Mouse (Mus musculus): ENCODE measurements around the gene Tent4a. TPM values are rescaled to one million over a fixed set of nuclear protein-coding genes. Genes with fewer than 3 reads are reported as not detected.

Tent4a gene
- total RNA-seq (2021) (10 to 100 TPM; 11.0 to 12.7 TPM), polyA plus RNA-seq (2012; rRNA removed) (8.1 and 8.9 TPM in 2 replicates)
- long read RNA-seq, full-length matches to known transcripts: 2 of 23 reads
- long read RNA-seq, partial matches to known transcripts: 1 of 23 reads
- long read RNA-seq, other reads (novel, unspliced or antisense): 20 of 23 reads

- Histone ChIP-seq H3K4me1 (ENCODE audit: control insufficient read depth, insufficient read depth, low read length) (peaks cover 15% of the 10 kb centered on the region), H3K36me3 (ENCODE audit: control insufficient read depth, insufficient read depth, low read length) (no peaks in the 10 kb centered on the region), H3K79me2 (replicated peaks; ENCODE audit: control insufficient read depth, insufficient read depth, low read length) (peaks cover 5% of the 10 kb centered on the region), H3K27me3 (ENCODE audit: control insufficient read depth, insufficient read depth, low read length) (no peaks in the 10 kb centered on the region), H3K4me3 (peak within 1 kb of the TSS; percentile 86), H3K27ac (peak within 1 kb of the TSS; percentile 92), H3K9ac (ENCODE audit: low read depth, low read length) (peak within 1 kb of the TSS; percentile 92)
- no peak for DNase-seq
- TF ChIP-seq EP300 (IDR thresholded peaks at IDR 0.05; ENCODE audit: insufficient read depth, low read depth, low read length): no peak
- no peak for TF ChIP-seq POLR2A (IDR thresholded peaks at IDR 0.05; ENCODE audit: insufficient read depth, low read depth, low read length)
- TF ChIP-seq CTCF (IDR thresholded peaks at IDR 0.05): no peak
- 14% methylated on average over 44 of the region's 57 CpGs for WGBS
- intact Hi-C loops (cut with DNase I): loop anchor here (10.0 kb wide), 1 partner anchor 949 kb away; the partner anchor contains the start of genes Fastkd3 and Mtrr
Observed at GRCm38 (mm10) chr13:69534334-69534653, at the start of gene Tent4a. Tent4a (minus strand) TSS chr13:69534617.

GRCm38 (mm10) chr13:69583591-69583990 is 49.2 kb upstream of the Tent4a start:
- intact Hi-C loops (cut with DNase I): no loop called here
- H3K9ac ChIP-seq (ENCODE audit: low read depth, low read length): no peak overlapping the region
- 67% methylated on average over 6 of the region's 6 CpGs for whole genome bisulfite sequencing
- no peak overlapping the region for H3K4me3 ChIP-seq
- no peaks in the 10 kb centered on the region for H3K79me2 ChIP-seq (replicated peaks; ENCODE audit: control insufficient read depth, insufficient read depth, low read length)
- peaks cover 2% of the 10 kb centered on the region; the same call in 1 of the 2 replicates for H3K4me1 ChIP-seq (ENCODE audit: control insufficient read depth, insufficient read depth, low read length)
- no peak overlapping the region for H3K27ac ChIP-seq
- no peaks in the 10 kb centered on the region for H3K36me3 ChIP-seq (ENCODE audit: control insufficient read depth, insufficient read depth, low read length)
- no peak for DNase-seq
- TF ChIP-seq POLR2A (IDR thresholded peaks at IDR 0.05; ENCODE audit: insufficient read depth, low read depth, low read length) (no peak), CTCF (IDR thresholded peaks at IDR 0.05) (no peak), EP300 (IDR thresholded peaks at IDR 0.05; ENCODE audit: insufficient read depth, low read depth, low read length) (no peak)
- no peaks in the 10 kb centered on the region for H3K27me3 ChIP-seq (ENCODE audit: control insufficient read depth, insufficient read depth, low read length)

GRCm38 (mm10) chr13:69582411-69582810 is 48.0 kb upstream of the Tent4a start:
- intact Hi-C loops (cut with DNase I): no loop called here
- Histone ChIP-seq H3K4me3 (no peak overlapping the region), H3K27me3 (ENCODE audit: control insufficient read depth, insufficient read depth, low read length) (no peaks in the 10 kb centered on the region), H3K4me1 (ENCODE audit: control insufficient read depth, insufficient read depth, low read length) (peaks cover 2% of the 10 kb centered on the region; the same call in 1 of the 2 replicates), H3K79me2 (replicated peaks; ENCODE audit: control insufficient read depth, insufficient read depth, low read length) (no peaks in the 10 kb centered on the region), H3K36me3 (ENCODE audit: control insufficient read depth, insufficient read depth, low read length) (no peaks in the 10 kb centered on the region), H3K27ac (no peak overlapping the region), H3K9ac (ENCODE audit: low read depth, low read length) (no peak overlapping the region)
- 93% methylated on average over 6 of the region's 6 CpGs for WGBS
- TF ChIP-seq POLR2A (IDR thresholded peaks at IDR 0.05; ENCODE audit: insufficient read depth, low read depth, low read length) (no peak), CTCF (IDR thresholded peaks at IDR 0.05) (no peak), EP300 (IDR thresholded peaks at IDR 0.05; ENCODE audit: insufficient read depth, low read depth, low read length) (no peak)
- no peak for DNase-seq

- Histone ChIP-seq H3K4me1 (ENCODE audit: control insufficient read depth, insufficient read depth, low read length) (no peaks in the 10 kb centered on the region), H3K36me3 (ENCODE audit: control insufficient read depth, insufficient read depth, low read length) (no peaks in the 10 kb centered on the region), H3K27me3 (ENCODE audit: control insufficient read depth, insufficient read depth, low read length) (no peaks in the 10 kb centered on the region), H3K9ac (ENCODE audit: low read depth, low read length) (no peak overlapping the region), H3K27ac (no peak overlapping the region), H3K4me3 (no peak overlapping the region), H3K79me2 (replicated peaks; ENCODE audit: control insufficient read depth, insufficient read depth, low read length) (no peaks in the 10 kb centered on the region)
- TF ChIP-seq POLR2A (IDR thresholded peaks at IDR 0.05; ENCODE audit: insufficient read depth, low read depth, low read length) (no peak), EP300 (IDR thresholded peaks at IDR 0.05; ENCODE audit: insufficient read depth, low read depth, low read length) (no peak), CTCF (IDR thresholded peaks at IDR 0.05) (no peak)
- no peak for DNase-seq
- 90% methylated on average over 16 of the region's 16 CpGs for WGBS
- intact Hi-C loops (cut with DNase I): no loop called here
Observed at GRCm38 (mm10) chr13:69577181-69577834, 42.9 kb upstream of the Tent4a start.

- H3K79me2 ChIP-seq (replicated peaks; ENCODE audit: control insufficient read depth, insufficient read depth, low read length): no peaks in the 10 kb centered on the region
- H3K9ac ChIP-seq (ENCODE audit: low read depth, low read length): no peak overlapping the region
- H3K27me3 ChIP-seq (ENCODE audit: control insufficient read depth, insufficient read depth, low read length): no peaks in the 10 kb centered on the region
- H3K4me1 ChIP-seq (ENCODE audit: control insufficient read depth, insufficient read depth, low read length): no peaks in the 10 kb centered on the region
- TF ChIP-seq CTCF (IDR thresholded peaks at IDR 0.05) (no peak), EP300 (IDR thresholded peaks at IDR 0.05; ENCODE audit: insufficient read depth, low read depth, low read length) (no peak), POLR2A (IDR thresholded peaks at IDR 0.05; ENCODE audit: insufficient read depth, low read depth, low read length) (no peak)
- H3K4me3 ChIP-seq: no peak overlapping the region
- no peaks in the 10 kb centered on the region for H3K36me3 ChIP-seq (ENCODE audit: control insufficient read depth, insufficient read depth, low read length)
- DNase-seq: no peak
- 66% methylated on average over 11 of the region's 11 CpGs for WGBS
- no peak overlapping the region for H3K27ac ChIP-seq
- intact Hi-C loops (cut with DNase I): no loop called here
Observed at GRCm38 (mm10) chr13:69576676-69577075, 42.3 kb upstream of the Tent4a start.

GRCm38 (mm10) chr13:69572594-69572993 is 38.2 kb upstream of the Tent4a start:
- Histone ChIP-seq H3K4me3 (no peak overlapping the region), H3K9ac (ENCODE audit: low read depth, low read length) (no peak overlapping the region), H3K4me1 (ENCODE audit: control insufficient read depth, insufficient read depth, low read length) (no peaks in the 10 kb centered on the region), H3K27me3 (ENCODE audit: control insufficient read depth, insufficient read depth, low read length) (no peaks in the 10 kb centered on the region), H3K36me3 (ENCODE audit: control insufficient read depth, insufficient read depth, low read length) (no peaks in the 10 kb centered on the region), H3K27ac (no peak overlapping the region), H3K79me2 (replicated peaks; ENCODE audit: control insufficient read depth, insufficient read depth, low read length) (no peaks in the 10 kb centered on the region)
- WGBS: 90% methylated on average over 3 of the region's 3 CpGs
- intact Hi-C loops (cut with DNase I): no loop called here
- TF ChIP-seq EP300 (IDR thresholded peaks at IDR 0.05; ENCODE audit: insufficient read depth, low read depth, low read length) (no peak), CTCF (IDR thresholded peaks at IDR 0.05) (no peak), POLR2A (IDR thresholded peaks at IDR 0.05; ENCODE audit: insufficient read depth, low read depth, low read length) (no peak)
- DNase-seq: no peak

All from heart, adult 2 months (tissue).